10 mouse cellular contexts compared by ENCODE assay signal in the genomic region with DNA sequence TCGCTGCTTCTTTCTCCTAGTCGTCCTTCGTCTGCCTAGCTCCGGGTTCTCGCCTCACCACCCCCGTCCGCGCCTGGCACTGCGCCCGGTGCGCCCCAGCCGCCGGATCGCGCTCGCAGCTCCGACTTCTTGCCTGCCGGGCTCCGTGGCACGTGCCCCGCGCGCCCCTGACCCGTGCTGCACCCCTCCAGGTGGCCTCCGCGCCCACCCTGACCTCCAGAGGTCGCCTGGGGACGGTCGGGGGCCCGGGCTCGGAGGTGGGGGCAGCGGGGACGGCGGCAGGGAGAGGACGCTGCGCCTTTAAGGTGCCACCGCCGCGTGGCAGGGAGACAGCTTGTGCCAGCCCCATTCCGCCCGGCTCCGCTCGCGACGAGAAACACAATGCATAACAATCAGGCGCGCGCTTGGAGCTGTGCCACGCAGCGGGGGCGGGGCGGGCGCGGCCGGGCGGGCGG. TPM values are rescaled to one million over a fixed set of nuclear protein-coding genes. Genes with fewer than 3 reads are reported as not detected.
DNase-seq lines count a peak whose midpoint lies in the region; ATAC-seq and TF ChIP-seq lines count a peak whose summit lies in the region.
"Had no signal": no experiment of that assay in that cellular context is flagged by ENCODE, and none has a peak within 500 bp of the region (broad histone marks: within the 10 kb centered on the region; RNA-seq: fewer than 3 reads in every experiment).

No protein-coding gene starts in this region.

- no peak for TF ChIP-seq EP300 in heart, adult 2 months (IDR thresholded peaks at IDR 0.05; ENCODE audit: insufficient read depth, low read depth, low read length)

- TF ChIP-seq CTCF in heart, adult 2 months (IDR thresholded peaks at IDR 0.05), result no peak

- H3K9me3 ChIP-seq in forebrain, embryonic 13.5 days (replicated peaks), result no peaks in the 10 kb centered on the region
- no peaks in the 10 kb centered on the region for H3K9me3 ChIP-seq in intestine, embryonic 15.5 days
- no peaks in the 10 kb centered on the region for H3K9me3 ChIP-seq in limb, embryonic 14.5 days (ENCODE audit: control insufficient read depth, low read length)
- H3K9me3 ChIP-seq in neural tube, embryonic 14.5 days (ENCODE audit: control insufficient read depth, low read length), result no peaks in the 10 kb centered on the region
- H3K9me3 ChIP-seq: G1E had no signal

- 1% methylated on average over 48 of the region's 57 CpGs for WGBS in heart, adult 2 months
- under 1% methylated on average over 45 of the region's 57 CpGs for WGBS in forebrain, embryonic 13.5 days
- under 1% methylated on average over 57 of the region's 57 CpGs for WGBS in intestine, embryonic 15.5 days
- under 1% methylated on average over 41 of the region's 57 CpGs for WGBS in limb, embryonic 14.5 days
- WGBS in neural tube, embryonic 14.5 days, result under 1% methylated on average over 48 of the region's 57 CpGs

- DNase-seq in heart, adult 2 months, result peak; percentile 57 to 60
- DNase-seq in heart, adult 8-10 months (ENCODE audit: low spot score), result no peak
- DNase-seq in adrenal gland, postnatal 10 days, result peak; percentile 62
- DNase-seq in limb, embryonic 14.5 days (ENCODE audit: low spot score), result no peak
- no peak for DNase-seq in T-cell, adult 2 months (ENCODE audit: low spot score)

- peaks cover 9% of the 10 kb centered on the region for H3K27me3 ChIP-seq in heart, adult 2 months (ENCODE audit: control insufficient read depth, insufficient read depth, low read length)
- H3K27me3 ChIP-seq in forebrain, embryonic 13.5 days, result peaks cover 82% of the 10 kb centered on the region
- H3K27me3 ChIP-seq in intestine, embryonic 15.5 days (replicated peaks), result peaks cover 85% of the 10 kb centered on the region
- H3K27me3 ChIP-seq in limb, embryonic 14.5 days (ENCODE audit: control insufficient read depth, insufficient read depth, low read length), result peaks cover 80% of the 10 kb centered on the region
- peaks cover 49% of the 10 kb centered on the region for H3K27me3 ChIP-seq in neural tube, embryonic 14.5 days (ENCODE audit: control insufficient read depth, insufficient read depth, low read length)

- H3K79me2 ChIP-seq in heart, adult 2 months (replicated peaks; ENCODE audit: control insufficient read depth, insufficient read depth, low read length), result no peaks in the 10 kb centered on the region

- ATAC-seq in forebrain, embryonic 13.5 days, result peak; percentile 54; the same call in 1 of the 2 replicates
- no peak for ATAC-seq in intestine, embryonic 15.5 days
- no peak for ATAC-seq in limb, embryonic 14.5 days (ENCODE audit: low FRiP score, low read depth)
- peak; percentile 41; the same call in 1 of the 2 replicates for ATAC-seq in neural tube, embryonic 14.5 days (ENCODE audit: low read depth)

- intact Hi-C loops in heart, adult 2 months (cut with DNase I), result no loop called here

- H3K9ac ChIP-seq in heart, adult 2 months (ENCODE audit: low read depth, low read length), result peak overlapping the region; percentile 79
- H3K9ac ChIP-seq in forebrain, embryonic 13.5 days, result peak overlapping the region; percentile 79
- peak overlapping the region; percentile 51 for H3K9ac ChIP-seq in intestine, embryonic 15.5 days
- peak overlapping the region; percentile 45 for H3K9ac ChIP-seq in limb, embryonic 14.5 days (ENCODE audit: low read depth, low read length, severe bottlenecking)
- H3K9ac ChIP-seq in neural tube, embryonic 14.5 days (replicated peaks; ENCODE audit: low read depth, low read length), result peak overlapping the region; percentile 70

- peak overlapping the region; percentile 54 for H3K4me3 ChIP-seq in heart, adult 2 months
- peak overlapping the region; percentile 46 for H3K4me3 ChIP-seq in forebrain, embryonic 13.5 days
- peak overlapping the region; percentile 52 for H3K4me3 ChIP-seq in intestine, embryonic 15.5 days (replicated peaks)
- peak overlapping the region; percentile 50 for H3K4me3 ChIP-seq in limb, embryonic 14.5 days (replicated peaks; ENCODE audit: low read length)
- H3K4me3 ChIP-seq in neural tube, embryonic 14.5 days (ENCODE audit: low read depth, low read length), result peak overlapping the region; percentile 46

- peak overlapping the region; percentile 87 for H3K4me2 ChIP-seq in forebrain, embryonic 13.5 days
- H3K4me2 ChIP-seq in intestine, embryonic 15.5 days (replicated peaks), result peak overlapping the region; percentile 99
- peak overlapping the region; percentile 95 for H3K4me2 ChIP-seq in limb, embryonic 14.5 days (replicated peaks; ENCODE audit: low read depth, low read length, severe bottlenecking)
- peak overlapping the region; percentile 91 for H3K4me2 ChIP-seq in neural tube, embryonic 14.5 days (ENCODE audit: low read depth, low read length)

- H3K4me1 ChIP-seq in heart, adult 2 months (ENCODE audit: control insufficient read depth, insufficient read depth, low read length), result no peaks in the 10 kb centered on the region; the same call in 1 of the 2 replicates
- H3K4me1 ChIP-seq in forebrain, embryonic 13.5 days, result peaks cover 79% of the 10 kb centered on the region
- peaks cover 37% of the 10 kb centered on the region for H3K4me1 ChIP-seq in intestine, embryonic 15.5 days (replicated peaks)
- H3K4me1 ChIP-seq in limb, embryonic 14.5 days (ENCODE audit: control insufficient read depth, insufficient read depth, low read length), result peaks cover 20% of the 10 kb centered on the region
- peaks cover 35% of the 10 kb centered on the region for H3K4me1 ChIP-seq in neural tube, embryonic 14.5 days (ENCODE audit: control insufficient read depth, insufficient read depth, low read length)

- no peak for TF ChIP-seq POLR2A in heart, adult 2 months (IDR thresholded peaks at IDR 0.05; ENCODE audit: insufficient read depth, low read depth, low read length)
- TF ChIP-seq POLR2A in limb, embryonic 14.5 days (IDR thresholded peaks at IDR 0.05; ENCODE audit: borderline replicate concordance, extremely low read depth, insufficient read depth, insufficient read length), result no peak

- H3K36me3 ChIP-seq in heart, adult 2 months (ENCODE audit: control insufficient read depth, insufficient read depth, low read length), result no peaks in the 10 kb centered on the region
- no peaks in the 10 kb centered on the region for H3K36me3 ChIP-seq in forebrain, embryonic 13.5 days (ENCODE audit: poor library complexity, severe bottlenecking)
- H3K36me3 ChIP-seq in intestine, embryonic 15.5 days, result no peaks in the 10 kb centered on the region
- no peaks in the 10 kb centered on the region for H3K36me3 ChIP-seq in limb, embryonic 14.5 days (ENCODE audit: control insufficient read depth, insufficient read depth, low read length)
- no peaks in the 10 kb centered on the region for H3K36me3 ChIP-seq in neural tube, embryonic 14.5 days (ENCODE audit: control insufficient read depth, insufficient read depth, low read length)
- H3K36me3 ChIP-seq: G1E had no signal

- H3K27ac ChIP-seq in heart, adult 2 months, result no peak overlapping the region; the same call in 1 of the 2 replicates
- peak overlapping the region; percentile 99 for H3K27ac ChIP-seq in forebrain, embryonic 13.5 days
- H3K27ac ChIP-seq in intestine, embryonic 15.5 days, result no peak overlapping the region
- H3K27ac ChIP-seq in limb, embryonic 14.5 days (replicated peaks; ENCODE audit: low read depth, low read length), result no peak overlapping the region
- H3K27ac ChIP-seq in neural tube, embryonic 14.5 days (ENCODE audit: low read depth, low read length), result peak overlapping the region; percentile 95

RNA-seq across cellular contexts. Expression of a gene that starts 9.1 kb away (rescaled TPM):
- total RNA-seq in heart, adult 2 months (2021), result not detected
- polyA plus RNA-seq in heart, adult 2 months (2012; rRNA removed), result not detected in 2 replicates
- total RNA-seq in heart, adult 8-10 months (2022), result not detected
- total RNA-seq in adrenal gland, postnatal 10 days (2021), result not detected
- polyA plus RNA-seq in forebrain, embryonic 13.5 days (2015; fragmentation: Nextera tagmentation; extraction: Ambion mirVana), result 45.4 and 72.1 TPM in 2 replicates
- 0.09 TPM in 2 replicates for polyA plus RNA-seq in intestine, embryonic 15.5 days (2015; fragmentation: Nextera tagmentation; extraction: Ambion mirVana)
- polyA plus RNA-seq in limb, embryonic 14.5 days (2012; rRNA removed), result 0.14 and 0.52 TPM in 2 replicates
- not detected in 2 replicates for polyA plus RNA-seq in limb, embryonic 14.5 days (2014; fragmentation: Nextera tagmentation; extraction: Ambion mirVana)
- polyA plus RNA-seq in neural tube, embryonic 14.5 days (2014; fragmentation: Nextera tagmentation; extraction: Ambion mirVana), result 25.3 and 25.5 TPM in 2 replicates
- polyA plus RNA-seq: G1E; large intestine, adult 2 months had no signal

RNA-seq across cellular contexts. Expression of a gene that starts 9.7 kb away (rescaled TPM):
- total RNA-seq in heart, adult 2 months (2021), result 1 to 10 TPM; 2.6 to 5.3 TPM
- polyA plus RNA-seq in heart, adult 2 months (2012; rRNA removed), result 15.8 and 16.2 TPM in 2 replicates
- total RNA-seq in heart, adult 8-10 months (2022), result 10 to 100 TPM in 2 of 4 experiments, 1 to 10 TPM in 2; 4.0 to 11.3 (median 7.1) TPM
- 1 to 10 TPM in 1 of 2 experiments, under 1 TPM in 1; 1.00 to 1.7 TPM for total RNA-seq in adrenal gland, postnatal 10 days (2021)
- 14.6 and 20.0 TPM in 2 replicates for polyA plus RNA-seq in forebrain, embryonic 13.5 days (2015; fragmentation: Nextera tagmentation; extraction: Ambion mirVana)
- polyA plus RNA-seq in intestine, embryonic 15.5 days (2015; fragmentation: Nextera tagmentation; extraction: Ambion mirVana), result 52.2 and 68.9 TPM in 2 replicates
- polyA plus RNA-seq in limb, embryonic 14.5 days (2012; rRNA removed), result 3.5 and 3.6 TPM in 2 replicates
- 2.9 and 3.6 TPM in 2 replicates for polyA plus RNA-seq in limb, embryonic 14.5 days (2014; fragmentation: Nextera tagmentation; extraction: Ambion mirVana)
- 1.3 and 2.4 TPM in 2 replicates for polyA plus RNA-seq in neural tube, embryonic 14.5 days (2014; fragmentation: Nextera tagmentation; extraction: Ambion mirVana)
- total RNA-seq: G1E had no signal
- polyA plus RNA-seq: G1E had no signal

RNA-seq across cellular contexts. Expression of a gene that starts 19.6 kb away (rescaled TPM):
- total RNA-seq in heart, adult 2 months (2021), result 10 to 100 TPM; 19.0 to 24.3 TPM
- 58.3 and 62.3 TPM in 2 replicates for polyA plus RNA-seq in heart, adult 2 months (2012; rRNA removed)
- total RNA-seq in heart, adult 8-10 months (2022), result 10 to 100 TPM; 17.2 to 28.8 (median 23.7) TPM
- 10 to 100 TPM; 25.3 to 25.6 TPM for total RNA-seq in adrenal gland, postnatal 10 days (2021)
- polyA plus RNA-seq in forebrain, embryonic 13.5 days (2015; fragmentation: Nextera tagmentation; extraction: Ambion mirVana), result 44.0 and 45.5 TPM in 2 replicates
- polyA plus RNA-seq in intestine, embryonic 15.5 days (2015; fragmentation: Nextera tagmentation; extraction: Ambion mirVana), result 39.4 and 39.7 TPM in 2 replicates
- polyA plus RNA-seq in limb, embryonic 14.5 days (2012; rRNA removed), result 78.2 and 116 TPM in 2 replicates
- 36.9 and 42.6 TPM in 2 replicates for polyA plus RNA-seq in limb, embryonic 14.5 days (2014; fragmentation: Nextera tagmentation; extraction: Ambion mirVana)
- polyA plus RNA-seq in neural tube, embryonic 14.5 days (2014; fragmentation: Nextera tagmentation; extraction: Ambion mirVana), result 28.0 and 35.6 TPM in 2 replicates

RNA-seq across cellular contexts. Expression of a gene that starts 45.1 kb away (rescaled TPM):
- total RNA-seq in heart, adult 2 months (2021), result 1,000 to 10,000 TPM; 1,095 to 3,136 TPM
- polyA plus RNA-seq in heart, adult 2 months (2012; rRNA removed), result 1,250 and 1,827 TPM in 2 replicates
- 1,000 to 10,000 TPM; 2,176 to 4,520 (median 3,450) TPM for total RNA-seq in heart, adult 8-10 months (2022)
- 100 to 1,000 TPM in 1 of 2 experiments, 10 to 100 TPM in 1; 18.1 to 119 TPM for total RNA-seq in adrenal gland, postnatal 10 days (2021)
- 0.18 and 0.19 TPM in 2 replicates for polyA plus RNA-seq in forebrain, embryonic 13.5 days (2015; fragmentation: Nextera tagmentation; extraction: Ambion mirVana)
- polyA plus RNA-seq in intestine, embryonic 15.5 days (2015; fragmentation: Nextera tagmentation; extraction: Ambion mirVana), result 0.25 TPM in 1 of 2 replicates, not detected in the other
- 12.3 and 13.2 TPM in 2 replicates for polyA plus RNA-seq in limb, embryonic 14.5 days (2012; rRNA removed)
- polyA plus RNA-seq in limb, embryonic 14.5 days (2014; fragmentation: Nextera tagmentation; extraction: Ambion mirVana), result 10.9 and 18.1 TPM in 2 replicates
- 0.29 and 0.39 TPM in 2 replicates for polyA plus RNA-seq in neural tube, embryonic 14.5 days (2014; fragmentation: Nextera tagmentation; extraction: Ambion mirVana)
- total RNA-seq: G1E had no signal
- polyA plus RNA-seq: G1E had no signal

RNA-seq across cellular contexts. Expression of a gene that starts 47.7 kb away (rescaled TPM):
- total RNA-seq in heart, adult 2 months (2021), result 1 to 10 TPM in 1 of 2 experiments, under 1 TPM in 1; 0.91 to 1.5 TPM
- polyA plus RNA-seq in heart, adult 2 months (2012; rRNA removed), result 1.6 and 2.6 TPM in 2 replicates
- 1 to 10 TPM in 3 of 4 experiments, not detected in 1; 1.2 to 1.6 (median 1.4) TPM for total RNA-seq in heart, adult 8-10 months (2022)
- 100 to 1,000 TPM; 442 to 819 TPM for total RNA-seq in adrenal gland, postnatal 10 days (2021)
- polyA plus RNA-seq in forebrain, embryonic 13.5 days (2015; fragmentation: Nextera tagmentation; extraction: Ambion mirVana), result 0.35 TPM in 1 of 2 replicates, not detected in the other
- 0.19 TPM in 1 of 2 replicates, not detected in the other for polyA plus RNA-seq in intestine, embryonic 15.5 days (2015; fragmentation: Nextera tagmentation; extraction: Ambion mirVana)
- polyA plus RNA-seq in limb, embryonic 14.5 days (2012; rRNA removed), result 1.4 and 2.2 TPM in 2 replicates
- polyA plus RNA-seq in limb, embryonic 14.5 days (2014; fragmentation: Nextera tagmentation; extraction: Ambion mirVana), result 0.51 and 1.3 TPM in 2 replicates
- 1.8 and 2.6 TPM in 2 replicates for polyA plus RNA-seq in neural tube, embryonic 14.5 days (2014; fragmentation: Nextera tagmentation; extraction: Ambion mirVana)
- total RNA-seq: G1E had no signal
- polyA plus RNA-seq: G1E; large intestine, adult 2 months had no signal

Comparison
In these comparisons a context has a peak if more than half of its experiments do, and no peak if none do; other contexts are left out.
1. DNase-seq: peak in heart, adult 2 months (2 of 2) and adrenal gland, postnatal 10 days (single experiment); none in heart, adult 8-10 months (single experiment), limb, embryonic 14.5 days (single experiment) and T-cell, adult 2 months (single experiment).
2. H3K27ac ChIP-seq: peak in forebrain, embryonic 13.5 days (single experiment) and neural tube, embryonic 14.5 days (single experiment); none in heart, adult 2 months (single experiment), intestine, embryonic 15.5 days (single experiment) and limb, embryonic 14.5 days (single experiment).
3. ATAC-seq: peak in forebrain, embryonic 13.5 days (single experiment) and neural tube, embryonic 14.5 days (single experiment); none in intestine, embryonic 15.5 days (single experiment) and limb, embryonic 14.5 days (single experiment).
4. RNA of a gene that starts 9.1 kb away (polyA plus RNA-seq): 45.4 to 72.1 TPM in forebrain, embryonic 13.5 days and 25.3 to 25.5 TPM in neural tube, embryonic 14.5 days; 0.14 to 0.52 TPM in limb, embryonic 14.5 days, 0.09 TPM in intestine, embryonic 15.5 days and not detected in heart, adult 2 months; every median in the first group is over 10 times any median in the second.
5. Peak in every context shown above with its lines, with median percentiles within 50 percentile points of each other: H3K4me3 ChIP-seq, H3K9ac ChIP-seq and H3K4me2 ChIP-seq.